Mouse (Mus musculus): ENCODE results near the gene Slc25a16. TPM values are rescaled to one million over a fixed set of nuclear protein-coding genes. Genes with fewer than 3 reads are reported as not detected.

The Slc25a16 gene
- total RNA-seq, 2 experiments from 2014 or later: 41.5 to 45.3 TPM

Other genes starting within 250 kb of the Slc25a16 start
- gene Stox1, start 194.5 kb upstream of the Slc25a16 start, total RNA-seq (2021): 1 to 10 TPM; 1.1 to 1.8 TPM
- gene Ccar1, start 128.3 kb upstream of the Slc25a16 start, total RNA-seq (2021): 10 to 100 TPM; 67.4 to 75.2 TPM
- 10 to 100 TPM in 1 of 2 experiments, 1 to 10 TPM in 1; 7.3 to 12.8 TPM for gene Tet1, start 11.6 kb upstream of the Slc25a16 start, total RNA-seq (2021)
- 1 to 10 TPM; 3.7 to 6.7 TPM for gene Dna2, start 26.4 kb downstream of the Slc25a16 start, total RNA-seq (2021)
- gene Rufy2, start 59.6 kb downstream of the Slc25a16 start, total RNA-seq (2021): 10 to 100 TPM; 14.8 to 30.7 TPM
- 10 to 100 TPM; 36.4 to 51.7 TPM for gene Hnrnph3, start 103.6 kb downstream of the Slc25a16 start, total RNA-seq (2021)
- 1 to 10 TPM; 3.2 to 6.4 TPM for gene Pbld2, start 103.7 kb downstream of the Slc25a16 start, total RNA-seq (2021)
- 10 to 100 TPM; 13.0 to 31.0 TPM for gene Pbld1, start 139.5 kb downstream of the Slc25a16 start, total RNA-seq (2021)
- gene Atoh7, start 179.0 kb downstream of the Slc25a16 start, total RNA-seq (2021): not detected